Mouse (Mus musculus) fibroblast of lung, adult 2 months (primary cell): ENCODE results near the gene Olfr262.
"Not testable (repeated sequence)": the region's sequence is repeated elsewhere in the genome, so short reads cannot be mapped to it uniquely, and the experiment has no call there.

Experiments used
- DNase-seq: peaks from one replicate; pipeline ENCODE4 v3.0.0-alpha.2; 2011; ENCODE audit warnings: low read depth

Gene Olfr262

GRCm38 (mm10) chr19:12241559-12241958 is at the start of gene Olfr262:
Olfr262 (minus strand) TSS chr19:12241659.
- DNase-seq: no peak

GRCm38 (mm10) chr19:12279554-12279953 is 38.1 kb upstream of the Olfr262 start, which contains the start of gene Olfr1434:
Olfr1434 (plus strand) TSS chr19:12279854.
- DNase-seq: no peak

- DNase-seq: no peak
Measured at GRCm38 (mm10) chr19:12260732-12261131, 19.3 kb upstream of the Olfr262 start, which contains the start of gene Olfr235. Olfr235 (plus strand) TSS chr19:12261032.

- DNase-seq: not testable (repeated sequence)
Measured at GRCm38 (mm10) chr19:12232496-12232895, 9.0 kb downstream of the Olfr262 start, which contains the start of gene Olfr1432. Olfr1432 (minus strand) TSS chr19:12232596.

GRCm38 (mm10) chr19:12200334-12200733 is 41.1 kb downstream of the Olfr262 start, which contains the start of gene Olfr1431:
Olfr1431 (plus strand) TSS chr19:12200634.
- DNase-seq: no peak

GRCm38 (mm10) chr19:12199076-12199475 is 42.4 kb downstream of the Olfr262 start:
- not testable (repeated sequence) for DNase-seq
